Mouse (Mus musculus) heart, embryonic 12.5 days (tissue): ENCODE data around the gene Gm17304. TPM values are rescaled to one million over a fixed set of nuclear protein-coding genes. Genes with fewer than 3 reads are reported as not detected.

Experiments
- ATAC-seq: fragments of 200-750 bp; cut with Nextera tagmentation; 2 replicates; pipeline ENCODE4 v1.8.0; 2017; ENCODE audit warnings: moderate TSS enrichment, moderate library complexity; ENCODE audit not compliant: insufficient number of reproducible peaks, low FRiP score
- H3K27ac ChIP-seq: fragments of 300-500 bp; sonication (generic); 2 replicates; pipeline ENCODE4 v1.5.1; 2016; ENCODE audit warnings: mild to moderate bottlenecking, moderate library complexity; ENCODE audit not compliant: poor library complexity, severe bottlenecking
- H3K27me3 ChIP-seq: fragments of 300-500 bp; sonication (generic); replicated peaks from 2 replicates; pipeline ENCODE4 v1.6.1; 2016; ENCODE audit warnings: mild to moderate bottlenecking, moderate library complexity
- H3K36me3 ChIP-seq: fragments of 300-500 bp; sonication (generic); 2 replicates; pipeline ENCODE4 v1.6.1; 2016; ENCODE audit warnings: mild to moderate bottlenecking, moderate library complexity
- H3K4me1 ChIP-seq: fragments of 300-500 bp; sonication (generic); replicated peaks from 2 replicates; pipeline ENCODE4 v1.6.1; 2016; ENCODE audit warnings: mild to moderate bottlenecking
- H3K4me2 ChIP-seq: fragments of 300-500 bp; sonication (generic); 2 replicates; pipeline ENCODE4 v1.6.1; 2016; ENCODE audit warnings: mild to moderate bottlenecking, moderate library complexity
- H3K4me3 ChIP-seq: fragments of 300-500 bp; sonication (generic); 2 replicates; pipeline ENCODE4 v1.5.1; 2016; ENCODE audit warnings: mild to moderate bottlenecking
- H3K9ac ChIP-seq: fragments of 300-500 bp; sonication (generic); 2 replicates; pipeline ENCODE4 v1.6.1; 2016; ENCODE audit warnings: mild to moderate bottlenecking, moderate library complexity
- H3K9me3 ChIP-seq: fragments of 300-500 bp; sonication (generic); replicated peaks from 2 replicates; pipeline ENCODE4 v1.6.1; 2016; ENCODE audit warnings: mild to moderate bottlenecking, moderate library complexity
- WGBS: fragments of 180-500 bp; shearing (Covaris S2); methylation state at CpG from one replicate; pipeline ENCODE4 v1.1.7; 2016; 5-methylcytosine and 5-hydroxymethylcytosine counted together
- polyA plus RNA-seq: library from polyadenylated mRNA; unstranded; fragments of >200 nt; fragmentation: Nextera tagmentation; extraction: Ambion mirVana; gene quantifications from 2 replicates; pipeline ENCODE4 v1.2.1, GENCODE M21; 2016

Gm17304 gene
- polyA plus RNA-seq, 1 experiment from 2014 or later: not detected

- Histone ChIP-seq H3K27ac (no peak overlapping the region), H3K9me3 (no peaks in the 10 kb centered on the region), H3K4me3 (no peak overlapping the region), H3K9ac (no peak overlapping the region), H3K27me3 (no peaks in the 10 kb centered on the region), H3K4me1 (peaks cover 17% of the 10 kb centered on the region), H3K36me3 (peaks cover 44% of the 10 kb centered on the region), H3K4me2 (no peak overlapping the region)
- WGBS: 80% methylated on average over 4 of the region's 4 CpGs
- ATAC-seq: no peak
Measured at GRCm38 (mm10) chr5:106623337-106623736, 14.4 kb downstream of the Gm17304 start.

GRCm38 (mm10) chr5:106628369-106629149 lies 19.7 kb downstream of the Gm17304 start:
- Histone ChIP-seq H3K9me3 (no peaks in the 10 kb centered on the region), H3K27ac (no peak overlapping the region), H3K27me3 (no peaks in the 10 kb centered on the region), H3K4me1 (peaks cover 19% of the 10 kb centered on the region), H3K9ac (no peak overlapping the region), H3K4me3 (no peak overlapping the region), H3K4me2 (no peak overlapping the region), H3K36me3 (peaks cover 30% of the 10 kb centered on the region)
- WGBS: 80% methylated on average over 8 of the region's 8 CpGs
- ATAC-seq: no peak

- WGBS: 90% methylated on average over 13 of the region's 13 CpGs
- Histone ChIP-seq H3K9me3 (no peaks in the 10 kb centered on the region), H3K27ac (no peak overlapping the region), H3K4me3 (no peak overlapping the region), H3K4me1 (0 out of 2 replicates have a peak, but pooled peaks cover 2% of the 10 kb centered on the region), H3K27me3 (no peaks in the 10 kb centered on the region), H3K9ac (no peak overlapping the region), H3K4me2 (no peak overlapping the region), H3K36me3 (peaks cover 48% of the 10 kb centered on the region)
- ATAC-seq: no peak
Measured at GRCm38 (mm10) chr5:106636423-106636946, 27.6 kb downstream of the Gm17304 start.

- H3K4me1 ChIP-seq: peaks cover 8% of the 10 kb centered on the region; the same call in 1 of the 2 replicates
- no peak overlapping the region for H3K9ac ChIP-seq
- H3K36me3 ChIP-seq: peaks cover 40% of the 10 kb centered on the region
- no peaks in the 10 kb centered on the region for H3K27me3 ChIP-seq
- ATAC-seq: no peak
- no peak overlapping the region for H3K27ac ChIP-seq
- no peaks in the 10 kb centered on the region for H3K9me3 ChIP-seq
- no peak overlapping the region for H3K4me2 ChIP-seq
- no peak overlapping the region for H3K4me3 ChIP-seq
- WGBS: 98% methylated on average over 2 of the region's 2 CpGs
Measured at GRCm38 (mm10) chr5:106639627-106640026, 30.7 kb downstream of the Gm17304 start.

GRCm38 (mm10) chr5:106640235-106640809 lies 31.4 kb downstream of the Gm17304 start:
- no peak overlapping the region for H3K9ac ChIP-seq
- no peaks in the 10 kb centered on the region for H3K27me3 ChIP-seq
- ATAC-seq: no peak
- H3K4me1 ChIP-seq: peaks cover 8% of the 10 kb centered on the region; the same call in 1 of the 2 replicates
- H3K4me3 ChIP-seq: no peak overlapping the region
- H3K27ac ChIP-seq: no peak overlapping the region
- 74% methylated on average over 5 of the region's 5 CpGs for WGBS
- no peak overlapping the region for H3K4me2 ChIP-seq
- no peaks in the 10 kb centered on the region for H3K9me3 ChIP-seq
- H3K36me3 ChIP-seq: peaks cover 33% of the 10 kb centered on the region

GRCm38 (mm10) chr5:106641876-106642275 lies 33.0 kb downstream of the Gm17304 start:
- no peak overlapping the region for H3K4me3 ChIP-seq
- no peak overlapping the region for H3K9ac ChIP-seq
- peaks cover 18% of the 10 kb centered on the region for H3K36me3 ChIP-seq
- H3K4me1 ChIP-seq: peaks cover 8% of the 10 kb centered on the region; the same call in 1 of the 2 replicates
- H3K27me3 ChIP-seq: no peaks in the 10 kb centered on the region
- no peak overlapping the region for H3K27ac ChIP-seq
- no peak overlapping the region for H3K4me2 ChIP-seq
- ATAC-seq: no peak
- no peaks in the 10 kb centered on the region for H3K9me3 ChIP-seq
- 87% methylated on average over 3 of the region's 3 CpGs for WGBS

- Histone ChIP-seq H3K4me2 (no peak overlapping the region), H3K27me3 (no peaks in the 10 kb centered on the region), H3K9ac (no peak overlapping the region), H3K4me1 (peaks cover 8% of the 10 kb centered on the region; the same call in 1 of the 2 replicates), H3K9me3 (no peaks in the 10 kb centered on the region), H3K4me3 (no peak overlapping the region), H3K27ac (no peak overlapping the region), H3K36me3 (peaks cover 6% of the 10 kb centered on the region; the same call in 1 of the 2 replicates)
- 78% methylated on average over 4 of the region's 4 CpGs for WGBS
- no peak for ATAC-seq
Measured at GRCm38 (mm10) chr5:106643434-106643833, 34.5 kb downstream of the Gm17304 start.

- Histone ChIP-seq H3K4me2 (no peak overlapping the region), H3K4me1 (peaks cover 6% of the 10 kb centered on the region; the same call in 1 of the 2 replicates), H3K4me3 (no peak overlapping the region), H3K9me3 (no peaks in the 10 kb centered on the region), H3K27ac (no peak overlapping the region), H3K27me3 (no peaks in the 10 kb centered on the region), H3K9ac (no peak overlapping the region), H3K36me3 (peaks cover 15% of the 10 kb centered on the region; the same call in 1 of the 2 replicates)
- no peak for ATAC-seq
Measured at GRCm38 (mm10) chr5:106649441-106649840, 40.5 kb downstream of the Gm17304 start.

- Histone ChIP-seq H3K4me3 (no peak overlapping the region), H3K27me3 (no peaks in the 10 kb centered on the region), H3K27ac (no peak overlapping the region), H3K4me1 (peaks cover 6% of the 10 kb centered on the region; the same call in 1 of the 2 replicates), H3K4me2 (no peak overlapping the region), H3K36me3 (peaks cover 20% of the 10 kb centered on the region), H3K9ac (no peak overlapping the region), H3K9me3 (no peaks in the 10 kb centered on the region; the same call in 1 of the 2 replicates)
- no peak for ATAC-seq
Measured at GRCm38 (mm10) chr5:106649995-106650394, 41.1 kb downstream of the Gm17304 start.

GRCm38 (mm10) chr5:106652220-106652753 lies 43.4 kb downstream of the Gm17304 start:
- no peak overlapping the region for H3K4me3 ChIP-seq
- no peak for ATAC-seq
- no peak overlapping the region for H3K9ac ChIP-seq
- no peak overlapping the region for H3K27ac ChIP-seq
- H3K9me3 ChIP-seq: no peaks in the 10 kb centered on the region; the same call in 1 of the 2 replicates
- no peak overlapping the region for H3K4me2 ChIP-seq
- peaks cover 27% of the 10 kb centered on the region for H3K36me3 ChIP-seq
- 85% methylated on average over 4 of the region's 4 CpGs for WGBS
- H3K27me3 ChIP-seq: no peaks in the 10 kb centered on the region
- peaks cover 6% of the 10 kb centered on the region; the same call in 1 of the 2 replicates for H3K4me1 ChIP-seq

GRCm38 (mm10) chr5:106652790-106653328 lies 44.0 kb downstream of the Gm17304 start:
- WGBS: 68% methylated on average over 3 of the region's 3 CpGs
- Histone ChIP-seq H3K27ac (no peak overlapping the region), H3K36me3 (peaks cover 26% of the 10 kb centered on the region), H3K9ac (no peak overlapping the region), H3K4me1 (peaks cover 7% of the 10 kb centered on the region; the same call in 1 of the 2 replicates), H3K4me3 (no peak overlapping the region), H3K27me3 (no peaks in the 10 kb centered on the region), H3K4me2 (no peak overlapping the region), H3K9me3 (no peaks in the 10 kb centered on the region; the same call in 1 of the 2 replicates)
- ATAC-seq: no peak
